Mouse (Mus musculus): ENCODE measurements around the gene Zfp786. TPM values are rescaled to one million over a fixed set of nuclear protein-coding genes. Genes with fewer than 3 reads are reported as not detected.
"Not testable (repeated sequence)": the region's sequence is repeated elsewhere in the genome, so short reads cannot be mapped to it uniquely, and the experiment has no call there.

The Zfp786 gene
- total RNA-seq, 2 experiments from 2014 or later: 0.68 to 0.89 TPM

DNA sequence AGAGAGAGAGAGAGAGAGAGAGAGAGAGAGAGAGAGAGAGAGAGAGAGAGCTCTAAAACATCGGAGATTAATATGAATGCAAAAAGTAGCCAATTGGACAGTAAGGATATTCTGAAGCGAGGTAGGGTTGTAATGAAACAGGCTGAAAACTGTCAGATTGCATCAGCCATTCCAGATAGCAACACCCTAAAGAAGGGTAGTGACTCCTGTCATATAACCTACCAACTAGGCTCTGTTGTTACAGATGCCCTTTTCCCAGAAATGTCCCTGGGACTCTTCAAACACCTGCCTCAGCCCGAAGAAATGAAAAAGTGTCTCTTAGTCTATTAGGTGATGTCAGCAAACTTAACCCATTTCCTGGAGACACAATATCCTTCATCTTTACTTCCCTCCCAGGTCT lies 41.8 kb downstream of the Zfp786 start:
- no peak for DNase-seq (ENCODE audit: low spot score)
- intact Hi-C loops (cut with DNase I): loop anchor here (5.0 kb wide), 1 partner anchor 88 kb away; the partner anchor contains the start of gene Zfp282

DNA sequence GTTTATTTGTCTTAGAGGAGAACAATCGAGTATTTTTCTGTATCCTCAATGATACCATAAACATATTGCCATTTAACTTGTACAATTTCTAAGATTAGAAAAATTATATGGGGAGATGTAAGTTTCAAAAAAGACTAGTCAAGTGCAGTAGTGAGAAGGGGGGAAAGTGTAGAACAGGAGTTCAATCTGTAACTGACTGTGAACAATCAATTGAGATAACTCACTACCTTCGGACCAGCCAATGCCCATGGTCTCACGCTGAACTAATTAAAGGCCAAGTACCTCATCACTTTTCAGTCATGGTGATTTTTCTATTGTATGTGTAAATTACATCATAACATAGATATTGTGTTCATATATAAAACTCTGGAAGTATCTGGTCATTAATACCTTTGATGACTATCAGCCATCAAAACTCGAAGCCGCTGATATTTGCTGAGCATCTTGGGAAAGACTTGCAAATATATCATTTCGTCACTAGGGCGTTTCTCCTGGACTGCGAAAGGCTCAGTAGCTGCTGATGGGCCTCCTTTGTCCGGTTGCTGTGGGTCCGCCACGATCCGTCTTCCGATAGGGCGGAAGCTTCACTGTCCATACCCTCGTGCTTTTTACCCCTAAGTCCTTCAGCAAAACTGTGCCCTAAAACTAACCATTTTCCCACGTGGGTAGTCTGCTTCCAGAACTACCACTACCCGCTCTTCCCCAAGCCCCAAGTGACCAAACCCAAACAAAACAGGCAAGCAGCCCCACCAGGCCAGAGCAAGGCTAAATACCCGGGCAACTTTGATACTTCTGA lies 42.5 kb downstream of the Zfp786 start:
- intact Hi-C loops (cut with DNase I): loop anchor here (5.0 kb wide), 1 partner anchor 89 kb away; the partner anchor contains the start of gene Zfp282
- DNase-seq (ENCODE audit: low spot score): peak; percentile 75

DNA sequence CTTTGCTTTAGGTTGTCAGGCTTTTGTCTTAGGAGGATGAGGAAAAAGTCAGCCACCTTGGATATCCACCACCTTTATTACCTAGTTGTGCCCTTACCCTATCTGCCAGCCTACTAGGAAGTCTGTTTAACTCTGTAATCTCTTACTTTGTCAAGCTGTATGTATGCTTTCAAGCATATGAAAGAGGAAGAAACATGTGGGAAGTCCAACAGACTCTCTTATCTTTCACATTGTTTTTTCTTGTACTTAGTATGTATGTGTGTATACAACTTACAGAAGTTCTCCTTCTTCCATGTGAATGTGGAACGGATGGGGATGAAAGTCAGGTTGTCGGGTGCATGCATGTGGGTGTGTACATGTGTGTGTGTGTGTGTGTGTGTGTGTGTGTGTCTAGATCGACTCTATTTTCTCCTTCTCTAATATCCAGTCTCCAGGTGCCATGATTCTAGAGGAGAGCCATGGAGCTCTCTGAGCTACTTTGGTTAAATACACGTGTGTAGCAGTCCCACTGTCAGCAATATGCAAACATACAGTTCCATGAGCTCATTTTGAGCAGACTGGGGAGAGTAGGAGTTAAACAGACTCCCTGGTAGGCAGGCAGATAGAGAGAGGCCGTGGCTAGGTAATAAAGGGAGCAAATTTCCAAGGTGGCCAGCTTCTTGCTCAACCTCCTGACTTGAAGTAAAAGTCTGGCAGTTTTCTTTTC lies 45.8 kb downstream of the Zfp786 start:
- intact Hi-C loops (cut with DNase I): loop anchor here (5.0 kb wide), 1 partner anchor 92 kb away; the partner anchor contains the start of gene Zfp282

DNA sequence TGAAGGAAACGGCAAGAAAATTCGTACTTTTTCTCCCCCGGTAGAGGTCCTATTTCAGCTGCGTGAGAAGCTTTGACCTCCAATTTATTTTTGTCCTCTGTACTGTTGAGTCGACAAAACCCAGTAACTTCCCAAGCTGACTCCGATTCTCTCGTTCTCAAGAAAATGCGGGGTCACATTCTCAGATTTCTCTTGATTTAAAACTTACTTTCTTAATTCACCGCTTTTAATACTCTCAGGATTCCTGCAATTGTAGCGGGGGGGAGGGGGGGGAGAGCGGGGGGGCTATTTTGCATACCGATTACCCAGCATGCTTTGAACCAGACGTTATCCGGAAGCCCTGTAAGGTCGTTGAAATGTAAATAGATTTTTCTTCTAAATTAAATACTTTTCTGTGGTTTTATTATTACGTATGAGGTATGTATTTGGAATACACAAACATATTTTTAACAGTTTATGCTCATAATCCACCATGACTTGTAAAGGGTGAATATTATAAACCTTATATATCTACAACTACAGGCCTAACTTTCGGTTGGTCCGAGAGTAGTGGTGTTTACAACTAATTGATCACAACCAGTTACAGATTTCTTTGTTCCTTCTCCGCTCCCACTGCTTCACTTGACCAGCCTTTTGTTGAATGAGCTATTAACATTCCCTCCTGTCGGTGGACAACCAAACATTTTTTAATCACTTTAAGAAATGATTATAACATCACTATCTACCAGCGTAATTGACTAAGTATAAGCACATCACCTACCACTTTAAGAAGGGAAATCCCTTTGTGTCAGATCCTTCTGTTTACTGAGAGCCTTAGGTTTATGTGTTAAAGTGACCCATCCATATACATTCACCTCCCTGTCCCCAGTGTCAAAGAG lies 49.3 kb downstream of the Zfp786 start:
- no peak for DNase-seq (ENCODE audit: low spot score)

More for the DNA sequence above, 45.8 kb downstream of the Zfp786 start:
- DNase-seq (ENCODE audit: low spot score): no peak

DNA sequence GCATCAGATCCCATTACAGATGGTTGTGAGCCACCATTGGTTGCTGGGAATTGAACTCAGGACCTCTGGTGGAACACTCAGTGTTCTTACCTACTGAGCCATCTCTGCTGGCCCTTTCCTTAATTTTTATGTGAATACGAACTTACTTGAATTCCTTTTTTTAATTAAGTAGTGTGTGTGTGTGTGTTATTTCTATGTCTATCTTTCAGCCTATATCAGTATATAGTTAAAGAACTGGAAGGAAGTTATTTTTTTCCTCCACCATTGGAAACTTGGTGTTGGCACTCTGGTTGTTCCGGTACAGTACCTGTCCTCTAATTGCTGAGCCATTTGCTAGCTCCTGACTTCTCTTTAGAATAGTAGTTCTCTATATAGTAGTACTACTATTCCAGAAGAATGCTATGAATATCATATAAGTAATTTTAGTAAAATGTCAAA lies 50.1 kb downstream of the Zfp786 start:
- intact Hi-C loops (cut with DNase I): no loop called here
- DNase-seq (ENCODE audit: low spot score): no peak

More for the DNA sequence above, 49.3 kb downstream of the Zfp786 start:
- intact Hi-C loops (cut with DNase I): no loop called here

DNA sequence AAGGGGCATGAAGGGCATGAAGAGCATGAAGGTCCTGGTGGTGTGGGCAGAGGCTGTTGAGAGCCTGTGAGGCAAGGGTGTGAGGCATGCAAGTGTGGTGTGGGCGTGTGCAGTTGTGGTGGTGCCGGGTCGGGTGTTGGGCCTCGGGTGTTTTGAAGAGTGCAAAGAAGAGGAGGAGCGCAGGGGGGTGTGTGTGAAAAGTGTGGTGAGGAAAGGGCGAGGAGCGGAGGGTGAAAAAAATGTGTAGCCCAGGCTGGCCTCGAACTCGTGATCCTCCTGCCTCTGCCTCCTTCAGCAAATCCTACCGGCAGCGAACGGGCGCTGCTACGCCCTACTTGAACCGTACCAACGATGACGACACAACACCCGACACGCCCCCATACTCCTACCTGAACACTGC lies 58.9 kb downstream of the Zfp786 start:
- DNase-seq (ENCODE audit: low spot score); intact Hi-C loops (cut with DNase I): not testable (repeated sequence)

DNA sequence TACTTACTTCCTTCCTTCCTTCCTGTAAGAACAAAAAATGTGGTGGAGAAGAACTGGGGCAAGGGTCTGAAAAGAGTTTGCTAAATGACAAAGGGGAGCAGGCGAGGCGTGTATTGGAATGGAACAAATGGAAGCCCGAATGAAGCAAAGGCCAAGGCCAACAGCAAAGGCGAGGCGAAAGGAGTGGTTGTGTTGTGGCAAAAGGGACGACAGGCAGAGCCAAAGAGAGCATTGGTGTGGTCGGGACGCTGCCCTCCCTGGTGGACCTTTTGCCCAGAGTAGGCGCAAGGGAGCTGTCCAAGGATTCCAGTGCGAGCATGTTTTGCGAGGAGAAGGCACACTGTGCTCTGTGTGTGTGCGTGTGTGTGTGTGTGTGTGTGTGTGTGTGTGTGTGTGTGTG lies 59.6 kb downstream of the Zfp786 start:
- intact Hi-C loops (cut with DNase I): not testable (repeated sequence)

DNA sequence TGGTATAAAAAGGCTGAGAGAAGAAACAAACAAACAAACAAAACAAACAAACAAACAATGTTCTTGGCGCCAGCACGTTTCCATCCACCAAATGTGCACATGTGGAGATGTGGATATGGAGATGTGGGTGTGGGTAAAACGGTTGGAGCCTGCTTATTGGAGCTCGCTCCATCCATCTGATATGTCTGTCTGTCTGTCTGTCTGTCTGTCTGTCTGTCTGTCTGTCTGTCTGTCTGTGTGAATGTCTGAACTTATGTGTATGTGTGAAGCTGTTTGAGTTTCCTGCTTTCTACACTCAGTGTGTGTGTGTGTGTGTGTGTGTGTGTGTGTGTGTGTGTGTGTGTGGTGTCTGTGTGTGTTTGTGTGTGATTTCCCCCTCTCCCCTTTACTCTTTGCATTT lies 60.8 kb downstream of the Zfp786 start:
- DNase-seq (ENCODE audit: low spot score); intact Hi-C loops (cut with DNase I): not testable (repeated sequence)

More for the DNA sequence above, 59.6 kb downstream of the Zfp786 start:
- DNase-seq (ENCODE audit: low spot score): not testable (repeated sequence)

Small RNA genes within 50 kb of the gene (microRNA-seq; reads per million reads assigned to microRNA genes)
- gene Mir704: not detected

Other genes starting within 250 kb of the Zfp786 start
- gene Ezh2, start 235.5 kb downstream of the Zfp786 start, total RNA-seq (2021): 10 to 100 TPM in 1 of 2 experiments, 1 to 10 TPM in 1; 9.9 to 12.3 TPM
- 10 to 100 TPM; 48.3 to 54.3 TPM for gene Pdia4, start 17.4 kb downstream of the Zfp786 start, total RNA-seq (2021)
- 1 to 10 TPM; 6.4 to 7.2 TPM for gene Zfp398, start 4.8 kb upstream of the Zfp786 start, total RNA-seq (2021)
- gene Zfp282, start 46.3 kb upstream of the Zfp786 start, total RNA-seq (2021): 1 to 10 TPM; 6.1 to 7.0 TPM
- 10 to 100 TPM in 1 of 2 experiments, 1 to 10 TPM in 1; 8.6 to 10.4 TPM for gene Zfp212, start 89.6 kb upstream of the Zfp786 start, total RNA-seq (2021)
- 1 to 10 TPM; 1.1 to 1.9 TPM for gene Zfp956, start 122.5 kb upstream of the Zfp786 start, total RNA-seq (2021)
- gene Zfp777, start 218.0 kb upstream of the Zfp786 start, total RNA-seq (2021): 10 to 100 TPM; 13.2 to 15.0 TPM